Mouse (Mus musculus) embryo, embryonic 11 days (tissue): ENCODE measurements at regions not wholly inside any gene's neighbourhood (a gene's known extent, or its start where the extent isn't known, plus 50 kb on each side); places are given as distances from the start of the nearest gene placed in this dataset.

Experiments used
- DNase-seq: peaks from one replicate; pipeline ENCODE4 v3.0.0-alpha.2; 2015

DNA sequence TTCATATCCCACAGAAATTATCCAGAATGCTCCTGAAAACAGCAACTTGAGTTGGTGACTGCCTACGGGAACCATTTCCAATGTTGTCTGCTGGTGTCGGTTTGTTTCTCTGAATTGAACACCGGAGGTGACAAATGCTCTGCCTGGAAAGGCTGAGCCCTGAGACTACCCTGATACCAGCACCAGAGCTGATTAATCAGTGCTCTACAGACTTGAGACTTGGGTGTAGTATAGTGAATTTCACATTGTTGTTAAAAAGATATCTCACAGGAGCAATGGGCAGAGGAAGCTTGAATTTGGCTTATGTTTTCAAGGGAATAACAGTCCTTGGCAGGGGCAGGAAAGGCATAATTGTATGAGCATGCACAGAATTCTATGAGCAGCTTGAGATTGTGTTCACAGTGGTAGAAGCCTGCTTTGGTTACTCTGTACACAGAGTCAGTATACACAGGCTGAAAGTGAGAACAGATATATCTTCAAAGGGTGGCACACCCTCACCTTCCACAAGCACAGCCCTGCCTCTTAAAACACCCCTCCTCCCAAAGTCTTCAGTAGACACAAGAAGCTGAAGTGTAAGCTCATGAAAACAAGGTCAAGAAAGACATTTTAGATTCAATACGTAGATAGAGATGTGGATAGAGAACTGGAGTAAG lies 447.1 kb downstream of the Meis1 start:
- DNase-seq: no peak

DNA sequence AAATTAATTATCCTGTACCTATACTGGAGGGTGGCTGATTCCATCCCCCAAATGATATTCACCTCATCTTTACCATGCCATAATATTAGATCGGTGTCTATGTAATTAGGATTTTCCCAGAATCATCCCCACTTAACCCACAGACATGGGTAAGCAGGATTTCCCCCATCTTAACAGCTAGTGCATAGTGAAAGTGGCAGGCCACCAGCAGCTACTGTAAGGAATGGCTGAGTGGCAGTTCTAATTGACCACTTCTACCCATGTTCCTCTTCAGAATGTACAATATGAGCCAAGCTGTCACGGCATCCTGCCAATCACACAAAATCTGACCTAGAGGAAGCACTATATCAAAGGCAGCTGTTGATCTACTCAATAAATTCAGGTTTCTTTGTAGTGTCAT lies 455.8 kb downstream of the Meis1 start:
- no peak for DNase-seq

DNA sequence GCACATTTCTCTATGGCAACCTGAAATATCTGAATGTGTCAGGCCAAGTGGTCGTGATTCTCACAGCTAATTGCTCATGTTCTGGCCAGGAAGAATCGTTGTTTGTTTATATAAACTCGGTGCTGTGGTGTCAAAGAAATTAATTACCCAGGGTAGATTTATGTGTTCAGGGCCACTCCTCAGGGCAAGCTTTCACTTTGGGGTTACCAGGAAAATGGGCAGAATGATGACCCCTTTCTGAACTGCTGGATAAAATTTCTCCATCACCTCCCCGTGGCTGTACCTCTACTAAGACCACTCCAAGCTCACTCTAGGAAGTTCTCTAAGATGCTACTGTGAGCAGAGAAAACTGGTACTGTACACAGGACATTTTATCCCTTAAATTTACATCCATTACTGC lies 460.1 kb downstream of the Meis1 start:
- DNase-seq: no peak

DNA sequence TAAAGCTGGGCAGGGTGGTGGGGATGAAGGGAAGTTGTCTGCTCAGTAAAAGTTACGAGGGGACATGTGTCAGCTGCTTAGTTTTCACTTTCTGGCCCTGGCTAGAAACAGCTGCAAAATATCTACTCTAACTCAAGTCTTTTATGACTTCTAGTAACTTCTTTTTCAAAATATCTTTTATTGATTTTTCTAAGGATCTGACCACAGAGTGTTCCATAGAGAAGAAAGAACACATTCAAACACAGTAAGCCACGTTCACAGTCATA lies 483.3 kb downstream of the Meis1 start:
- DNase-seq: no peak

DNA sequence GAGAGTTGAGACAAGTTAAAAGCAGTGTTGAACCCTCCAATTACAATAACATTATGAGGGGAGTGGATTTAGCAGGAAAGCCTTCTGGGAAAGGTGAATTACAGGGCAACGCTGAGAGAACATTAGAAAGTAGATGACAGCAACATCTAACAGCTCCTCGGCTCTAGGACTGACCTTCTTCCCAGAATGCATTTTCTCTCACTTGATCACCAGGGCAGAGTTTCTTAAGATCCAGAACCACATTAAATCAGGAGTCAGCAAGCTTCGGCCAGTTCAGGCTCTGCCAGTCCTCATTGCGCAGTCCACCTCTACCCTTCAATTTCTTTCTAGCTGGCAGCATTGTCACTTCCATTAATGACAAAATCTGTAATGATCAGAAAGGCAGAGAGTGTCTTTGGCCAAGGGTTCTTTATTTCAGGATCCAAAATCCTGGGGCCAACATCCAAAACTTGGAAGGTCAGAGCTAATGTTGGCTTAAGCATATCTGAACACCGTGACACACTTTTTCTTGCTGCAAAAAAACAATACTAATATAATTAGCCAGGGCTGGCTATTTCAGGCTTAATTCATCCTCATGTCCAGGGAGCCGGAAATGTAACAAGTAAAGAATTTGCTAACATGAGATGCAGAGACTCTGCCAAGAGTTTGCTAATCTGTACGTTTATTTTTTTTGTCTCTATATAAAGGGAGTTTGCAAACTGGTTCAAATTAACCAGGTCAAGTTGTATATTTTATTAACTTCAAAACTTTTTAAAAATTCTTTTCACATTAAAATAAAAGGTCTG lies 483.8 kb downstream of the Meis1 start:
- DNase-seq: no peak

DNA sequence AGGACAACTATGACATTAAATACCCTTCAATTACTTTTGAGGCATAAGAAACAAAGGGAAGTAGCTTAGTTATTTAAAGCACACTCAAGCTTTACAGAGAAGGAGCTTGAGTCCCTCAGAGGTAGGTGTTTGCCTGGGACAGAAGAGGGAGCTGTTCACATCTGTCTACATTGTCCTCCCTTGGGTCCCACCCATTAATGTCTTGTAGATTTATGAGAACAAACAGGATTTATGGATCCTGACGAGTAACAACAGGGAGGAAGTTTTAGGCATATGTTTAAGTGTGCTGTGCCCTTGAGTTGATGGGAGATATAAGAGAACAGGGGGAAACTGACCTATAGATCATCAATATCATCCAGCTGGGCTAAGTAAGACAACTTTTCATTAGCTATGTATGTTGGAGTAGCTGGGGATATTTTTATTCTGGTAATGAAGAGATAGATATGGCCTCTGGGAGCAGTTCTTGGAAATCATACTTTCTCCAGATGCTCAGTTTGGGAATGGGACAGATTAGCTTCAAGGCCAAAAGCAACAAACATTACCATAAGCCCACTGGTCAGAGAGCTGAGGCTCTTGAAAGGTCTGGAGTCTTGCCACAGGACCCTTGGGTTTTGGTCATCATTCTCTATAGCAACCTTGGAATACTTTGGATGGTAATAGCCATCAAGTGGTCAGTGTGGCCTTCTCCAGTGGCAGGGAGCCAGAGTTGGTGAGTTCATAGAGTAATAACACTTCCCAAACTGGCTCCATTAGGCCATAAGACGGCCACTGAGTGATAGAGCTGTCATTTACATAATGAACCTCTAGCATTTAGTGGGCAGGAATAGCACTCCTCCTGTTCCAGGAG lies 487.3 kb downstream of the Meis1 start:
- DNase-seq: peak; percentile 18

DNA sequence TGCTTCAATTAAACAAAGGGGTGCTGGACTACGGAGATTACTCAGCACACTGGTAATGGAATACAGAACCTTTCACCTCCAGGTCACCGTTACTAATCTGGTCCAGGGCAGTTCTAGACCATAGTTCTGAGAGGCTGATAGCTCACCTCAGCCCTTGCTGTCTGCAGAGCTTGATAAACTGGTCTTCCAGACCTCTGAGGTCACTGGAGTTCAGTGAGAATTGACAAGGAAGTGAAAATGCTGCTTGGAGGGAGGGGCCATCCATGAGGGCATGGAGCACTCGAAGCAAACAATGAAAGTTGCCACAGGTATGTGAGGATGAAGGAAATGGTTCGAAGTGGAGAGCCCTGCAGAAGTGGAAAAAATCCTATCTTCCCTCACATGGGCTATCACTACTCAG lies 490.2 kb downstream of the Meis1 start:
- DNase-seq: peak; percentile 17

DNA sequence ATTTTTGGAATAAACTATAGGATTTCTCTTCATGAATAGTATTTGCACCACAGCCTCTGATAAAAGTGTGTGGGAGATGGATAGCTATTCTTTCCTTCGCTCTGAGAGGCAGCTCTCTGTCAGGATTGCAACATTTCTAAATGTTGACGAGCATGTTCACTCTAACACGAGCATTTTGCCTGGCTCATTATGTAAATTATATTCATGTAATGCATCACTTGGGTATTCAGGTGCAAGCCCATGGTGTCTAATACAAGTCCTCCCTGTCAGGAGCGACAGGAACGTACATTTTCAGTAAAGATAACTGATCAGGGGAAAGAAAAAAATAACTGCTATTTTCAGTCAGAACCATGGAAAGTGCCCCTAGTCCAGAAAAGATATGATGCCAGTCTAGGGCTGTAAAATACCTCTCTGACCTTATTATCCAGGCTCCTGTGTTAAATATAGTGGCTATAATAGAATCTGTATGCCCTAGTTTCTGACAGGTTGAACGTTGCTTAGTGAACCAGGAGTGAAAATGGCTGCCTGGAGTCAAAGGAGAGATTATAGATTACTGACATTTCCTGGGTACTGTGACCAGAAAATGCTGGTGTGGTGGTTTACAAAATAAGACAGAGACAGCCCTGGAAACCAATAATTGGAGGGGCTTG lies 523.6 kb downstream of the Meis1 start:
- DNase-seq: no peak

DNA sequence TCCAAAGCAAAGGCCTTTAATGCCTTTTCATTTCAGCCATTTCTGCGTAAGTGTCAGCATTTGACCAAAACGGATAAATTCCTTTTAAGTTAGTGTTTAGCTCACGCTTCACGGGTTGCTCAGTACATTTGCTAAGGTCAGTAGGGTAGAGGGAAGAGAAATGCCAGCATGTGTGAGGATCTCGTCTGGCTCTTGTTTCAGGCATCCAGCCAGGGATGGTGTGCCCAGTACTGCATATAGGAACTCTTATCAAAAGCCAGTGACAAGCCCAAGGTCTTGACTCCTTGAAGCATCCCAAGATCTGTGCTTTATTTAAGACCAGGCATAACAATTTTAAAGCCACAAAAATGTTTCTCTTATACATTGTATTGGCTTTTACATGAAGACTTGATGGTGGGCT lies 524.8 kb downstream of the Meis1 start:
- DNase-seq: no peak

DNA sequence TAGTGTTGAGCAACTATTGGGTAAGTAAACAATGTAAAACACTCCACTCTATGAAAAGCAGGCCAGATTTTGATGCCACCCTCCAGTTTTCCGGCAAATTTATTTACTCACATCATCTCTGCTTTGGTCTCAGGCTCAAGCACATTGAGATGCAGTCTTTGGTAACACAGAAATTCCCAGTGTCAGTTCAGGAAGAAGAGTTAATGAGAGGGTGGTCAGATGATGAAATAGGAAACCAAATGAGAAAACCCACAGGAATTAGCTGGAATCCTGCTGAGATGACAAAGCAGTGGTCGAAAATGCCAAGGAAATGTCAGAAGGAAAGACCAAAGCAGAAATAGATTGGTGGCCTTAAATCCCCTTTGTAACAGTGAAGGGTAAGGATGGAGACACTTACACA lies 525.7 kb downstream of the Meis1 start:
- DNase-seq: no peak

DNA sequence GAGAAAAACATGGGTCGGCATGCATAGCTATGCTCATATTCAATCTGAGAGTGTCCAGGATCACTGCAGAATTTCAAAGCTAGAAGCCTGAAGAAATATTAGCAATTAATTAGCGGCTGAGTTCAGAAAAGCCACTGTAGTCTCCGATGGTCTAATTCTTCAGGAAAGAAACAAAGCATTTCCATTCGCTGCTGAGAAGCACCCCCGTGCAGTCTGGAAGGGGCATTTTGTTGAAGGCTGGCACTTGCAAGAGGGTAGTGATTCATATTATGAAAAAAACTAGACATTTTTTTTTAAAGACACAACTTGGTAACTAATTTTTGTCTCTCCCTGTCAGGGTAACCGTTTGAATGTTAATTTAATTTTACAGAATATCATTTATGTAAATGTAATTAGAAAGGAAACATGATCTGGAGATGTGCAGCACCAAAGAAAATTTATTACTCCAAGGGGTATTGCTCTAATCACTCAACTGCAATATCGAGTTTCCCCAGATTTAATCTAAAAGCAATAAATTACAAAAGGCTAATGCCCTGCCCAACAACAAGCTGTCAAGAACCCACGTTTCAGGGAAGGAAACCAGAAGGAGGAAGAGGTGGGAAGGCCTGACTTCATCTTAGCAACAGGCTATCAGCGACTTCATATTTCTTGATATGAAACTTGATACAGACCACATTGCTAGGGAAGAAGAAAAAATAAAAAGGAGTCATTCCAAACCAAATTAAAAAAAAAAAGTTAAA lies 529.1 kb downstream of the Meis1 start:
- peak; percentile 13 for DNase-seq

DNA sequence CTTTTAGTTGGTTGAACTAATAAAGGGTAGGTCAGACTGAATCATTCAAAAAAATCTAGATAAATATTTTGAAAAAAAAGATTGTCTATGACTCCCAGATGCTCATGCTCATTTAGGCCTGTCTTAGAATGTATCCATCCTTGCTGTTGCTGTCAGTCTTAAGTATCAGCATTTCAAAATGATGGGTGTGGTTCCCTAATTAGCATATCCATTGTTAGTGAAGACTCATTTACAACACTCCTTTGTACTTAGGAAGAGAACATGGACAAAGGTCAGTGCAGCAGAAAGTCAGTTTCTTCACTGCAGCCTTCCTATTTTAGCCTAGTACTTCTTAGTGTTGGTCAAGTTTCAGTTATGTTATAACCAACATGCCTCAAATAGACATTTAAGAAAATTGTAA lies 525.2 kb upstream of the Etaa1 start:
- no peak for DNase-seq

DNA sequence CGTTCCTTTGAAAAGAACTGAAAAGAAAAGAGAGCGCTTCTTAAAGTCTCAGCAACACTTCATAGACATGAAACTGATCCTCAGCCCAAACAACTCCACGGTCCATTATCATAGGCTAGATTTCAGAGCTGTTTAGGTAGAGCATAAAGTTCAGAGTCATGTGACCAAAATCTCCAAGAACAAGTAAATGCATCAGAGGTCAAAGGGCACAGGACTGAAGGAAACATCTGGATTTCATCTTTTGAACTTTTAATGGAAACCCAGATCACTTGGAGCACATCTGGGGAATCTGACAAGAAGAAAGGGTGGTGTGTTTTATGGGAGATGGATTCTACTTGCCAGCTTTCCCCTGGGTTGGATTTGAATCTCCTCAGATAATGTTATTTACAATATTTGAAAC lies 497.6 kb upstream of the Etaa1 start:
- DNase-seq: peak; percentile 78

DNA sequence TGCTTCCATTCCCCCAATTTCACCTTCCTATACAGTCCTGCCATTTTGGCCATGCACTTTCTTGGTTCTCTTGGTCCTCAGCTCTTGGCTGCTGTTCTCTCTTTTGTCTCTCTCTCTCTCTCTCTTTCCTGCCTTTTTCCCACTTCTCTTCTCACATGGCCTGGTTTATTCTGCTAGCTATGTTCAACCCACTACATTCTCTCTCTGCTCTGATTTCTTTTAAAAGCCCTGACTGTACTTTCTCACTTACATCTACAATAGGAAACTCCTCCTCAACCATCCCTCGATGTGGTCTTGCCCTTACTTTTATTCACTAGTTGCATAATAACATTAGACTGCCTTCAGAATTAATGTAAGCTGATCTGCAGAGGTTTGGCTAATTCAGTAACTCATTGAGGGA lies 495.2 kb upstream of the Etaa1 start:
- no peak for DNase-seq

DNA sequence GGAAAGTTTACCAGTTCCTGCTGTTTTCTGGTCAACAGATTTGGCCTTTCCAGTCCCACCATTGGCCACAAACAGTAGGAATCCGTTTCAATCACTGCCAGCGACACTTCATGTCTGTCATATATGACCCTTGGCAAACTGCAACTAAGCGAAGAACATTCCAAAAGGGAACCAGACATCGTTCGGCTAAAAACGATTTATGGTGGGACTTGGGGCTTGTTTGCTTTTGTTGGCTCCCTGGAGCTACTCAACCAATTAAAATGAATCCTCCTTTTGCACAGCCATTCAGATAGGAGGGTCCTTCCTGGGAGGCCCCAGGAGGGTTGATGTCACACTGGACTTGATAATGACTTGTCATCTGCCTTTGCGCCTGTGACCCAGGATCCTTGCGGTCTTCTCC lies 490.9 kb upstream of the Etaa1 start:
- peak; percentile 18 for DNase-seq

DNA sequence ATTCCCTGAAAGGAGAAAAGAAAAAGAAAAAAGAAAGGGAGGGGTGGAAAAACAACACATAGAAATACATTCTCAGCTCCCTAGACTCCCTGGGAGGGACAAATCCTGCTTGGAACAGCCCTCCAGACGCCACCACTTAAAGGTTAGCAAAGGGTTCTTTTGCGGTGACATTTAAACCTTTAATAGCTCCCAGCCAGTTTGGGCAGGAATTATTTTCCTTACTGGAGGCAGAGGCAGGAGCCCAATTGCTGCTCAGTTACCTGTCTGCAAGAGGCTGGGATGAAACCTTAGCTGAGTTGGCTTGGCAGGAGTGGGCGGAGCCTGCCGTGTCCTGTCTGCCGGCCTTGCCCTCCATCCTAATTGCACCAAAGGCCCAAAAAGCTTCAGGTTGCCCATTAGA lies 490.4 kb upstream of the Etaa1 start:
- peak; percentile 38 for DNase-seq

DNA sequence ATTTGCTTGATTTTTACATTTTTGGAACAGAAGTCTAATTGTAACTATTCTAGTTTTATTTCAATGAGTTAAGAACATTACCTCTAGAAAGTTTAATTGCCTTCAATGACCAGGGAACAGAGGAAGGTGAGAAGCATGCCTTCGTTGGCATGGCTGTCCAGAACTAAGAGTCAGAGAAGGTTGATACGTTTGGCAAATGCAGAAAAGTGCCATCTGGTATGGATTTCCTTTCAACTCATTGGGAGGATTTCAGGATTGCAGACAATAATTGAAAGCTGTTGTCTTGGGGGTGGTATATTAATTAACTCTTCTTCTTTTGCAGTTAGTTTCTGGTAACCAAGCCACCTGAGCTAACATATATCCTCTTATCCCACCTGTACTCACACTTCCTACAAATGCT lies 489.5 kb upstream of the Etaa1 start:
- no peak for DNase-seq

DNA sequence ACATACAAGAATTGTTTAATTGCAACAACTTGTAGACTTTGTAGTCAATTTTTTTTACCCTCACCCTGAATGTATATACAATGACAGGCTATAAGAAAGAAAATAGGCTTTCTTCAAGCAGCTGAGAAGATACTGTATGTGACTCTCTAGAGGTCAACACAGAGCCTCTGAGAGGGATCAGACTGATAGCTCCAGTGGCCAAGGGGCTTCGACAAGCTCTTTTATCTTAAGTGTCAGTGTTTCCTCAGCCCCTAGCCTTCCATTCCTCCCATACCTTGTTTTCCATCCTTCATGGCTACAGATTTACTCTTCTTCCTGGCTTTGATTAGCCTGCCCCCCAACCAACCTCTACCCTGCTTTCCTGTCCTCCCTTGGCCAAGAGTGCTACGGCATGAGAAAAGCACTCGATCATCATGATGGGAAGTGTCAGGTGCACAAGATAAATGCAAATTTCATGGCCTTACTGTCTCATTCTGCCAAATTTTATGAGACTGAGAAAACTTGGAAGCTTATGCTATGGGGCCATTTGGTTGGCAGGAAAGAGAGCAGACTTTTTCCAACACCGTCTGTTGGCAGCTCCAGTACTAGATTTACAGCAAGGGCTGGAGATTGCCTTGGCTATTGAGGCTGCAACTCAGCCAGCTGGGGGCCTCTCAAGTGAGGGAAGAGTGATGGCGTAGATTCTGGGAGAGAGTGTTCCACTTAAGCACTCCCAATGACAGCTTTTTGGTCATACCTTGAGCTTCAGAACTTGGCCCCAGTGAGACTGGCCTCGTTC lies 484.3 kb upstream of the Etaa1 start:
- peak; percentile 46 for DNase-seq

DNA sequence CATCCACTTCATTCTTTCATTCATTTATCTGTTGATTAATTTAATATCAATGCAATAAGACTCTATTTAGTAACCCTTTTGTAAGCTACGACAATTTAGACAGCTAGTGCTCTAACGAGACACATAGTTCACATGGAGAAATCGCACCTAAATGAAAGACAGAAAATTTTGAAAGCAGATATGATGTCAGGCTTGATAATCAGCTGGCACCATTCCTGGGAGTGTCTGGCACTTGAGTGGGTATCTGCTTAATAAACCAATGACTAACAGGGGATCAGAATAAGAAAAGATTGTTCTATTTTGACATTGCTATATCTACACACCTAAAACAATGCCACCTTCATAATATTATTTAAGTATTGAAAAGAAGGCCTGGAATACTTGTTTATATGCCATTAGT lies 467.4 kb upstream of the Etaa1 start:
- no peak for DNase-seq

DNA sequence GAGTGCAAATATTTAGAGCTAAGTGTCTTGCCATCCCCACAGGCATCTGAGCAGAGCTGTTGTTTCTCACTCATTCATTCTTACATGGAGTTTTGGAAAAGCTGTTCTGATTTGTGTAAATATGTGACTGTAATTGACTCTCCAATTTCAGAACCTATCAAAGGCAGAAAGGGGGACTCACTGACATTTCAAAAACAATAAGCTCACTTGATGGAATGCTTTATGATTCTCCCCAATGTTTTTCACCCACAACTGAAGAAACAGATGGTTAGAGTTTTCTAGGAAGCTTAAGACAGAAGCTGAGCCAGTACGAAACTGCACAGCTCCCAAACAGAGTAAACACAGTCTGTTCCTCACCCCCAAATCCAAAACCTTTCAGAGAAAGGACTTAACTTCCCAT lies 460.1 kb upstream of the Etaa1 start:
- DNase-seq: no peak

DNA sequence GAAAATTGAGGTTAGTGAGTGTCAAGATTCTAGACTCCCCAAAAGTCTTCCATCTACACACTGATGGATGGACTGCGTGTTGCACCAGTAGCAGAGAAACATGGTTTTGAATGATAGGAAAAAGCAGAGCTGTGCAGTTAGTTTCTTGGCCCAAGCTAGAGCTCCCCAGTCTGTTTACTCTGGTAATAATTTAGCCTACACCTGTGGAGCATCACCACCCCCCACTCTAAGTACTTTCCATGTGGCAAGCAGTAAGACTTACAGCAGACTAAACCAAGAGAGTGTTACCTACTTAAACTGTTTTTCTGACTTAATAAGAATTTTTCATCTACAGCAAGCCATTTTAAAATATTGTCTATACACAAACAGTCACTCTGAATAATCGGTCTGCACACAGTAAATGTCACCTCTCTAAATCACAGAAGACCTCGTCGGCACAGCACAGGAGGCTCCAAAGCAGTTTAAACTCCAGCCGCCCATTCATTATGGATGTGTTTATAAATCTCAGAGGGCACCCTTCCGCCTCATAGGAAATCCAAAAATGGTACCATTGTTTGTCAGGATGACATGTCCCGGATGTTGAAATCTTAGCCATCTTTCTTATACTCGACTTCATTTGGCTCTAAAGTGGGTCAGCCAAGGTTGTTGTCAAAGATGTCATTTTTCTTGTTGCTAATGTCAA lies 454.5 kb upstream of the Etaa1 start:
- DNase-seq: peak; percentile 36

DNA sequence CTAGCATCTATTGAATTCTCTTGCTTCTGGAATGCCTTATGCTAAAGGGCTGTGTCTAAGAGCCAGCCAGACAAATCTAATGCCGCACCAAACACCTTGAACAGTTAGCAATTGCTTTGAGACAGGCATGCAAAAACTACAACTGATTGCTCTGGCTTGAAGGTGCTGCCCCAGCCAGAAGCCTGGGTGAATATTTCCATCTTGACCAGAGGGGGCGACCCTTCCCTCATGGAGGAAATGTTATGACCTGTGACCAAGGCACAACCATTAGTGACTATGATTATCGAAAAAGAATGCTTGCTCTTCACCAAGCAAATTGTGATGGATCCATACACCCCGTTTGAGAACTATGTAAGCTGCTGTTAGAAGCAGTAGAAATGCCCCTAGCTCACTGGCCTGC lies 445.9 kb upstream of the Etaa1 start:
- peak; percentile 34 for DNase-seq
